Mouse (Mus musculus) cerebellum, adult 9-10 months (tissue): ENCODE data around the gene Prcd.
"Not testable (repeated sequence)": the region's sequence is repeated elsewhere in the genome, so short reads cannot be mapped to it uniquely, and the experiment has no call there.

Source experiments
- DNase-seq: peaks from one replicate; pipeline ENCODE4 v3.0.0; 2022

Prcd gene

GRCm38 (mm10) chr11:116653234-116653633 is at the start of gene Prcd:
Gene Prcd (plus strand): TSS chr11:116653534.
- DNase-seq = no peak

GRCm38 (mm10) chr11:116604097-116604496 is 49.2 kb upstream of the Prcd start:
- no peak for DNase-seq

- DNase-seq = no peak
These were observed 45.6 kb upstream of the Prcd start for GRCm38 (mm10) chr11:116607717-116608116.

GRCm38 (mm10) chr11:116609965-116610630 is 43.2 kb upstream of the Prcd start:
- DNase-seq = peak; percentile 96

- not testable (repeated sequence) for DNase-seq
These were observed 42.2 kb upstream of the Prcd start for GRCm38 (mm10) chr11:116611168-116611567.

- no peak for DNase-seq
These were observed 41.5 kb upstream of the Prcd start for GRCm38 (mm10) chr11:116611883-116612282.

GRCm38 (mm10) chr11:116612554-116612953 is 40.8 kb upstream of the Prcd start:
- DNase-seq = no peak

- no peak for DNase-seq
These were observed 40.1 kb upstream of the Prcd start for GRCm38 (mm10) chr11:116613234-116613633.

GRCm38 (mm10) chr11:116615735-116616437 is 37.4 kb upstream of the Prcd start:
- no peak for DNase-seq

- DNase-seq = no peak
These were observed 36.8 kb upstream of the Prcd start for GRCm38 (mm10) chr11:116616438-116617118.

- no peak for DNase-seq
These were observed 35.7 kb upstream of the Prcd start for GRCm38 (mm10) chr11:116617641-116618040.

GRCm38 (mm10) chr11:116618666-116619065 is 34.7 kb upstream of the Prcd start:
- no peak for DNase-seq

- DNase-seq = peak; percentile 73
These were observed 34.2 kb upstream of the Prcd start for GRCm38 (mm10) chr11:116619156-116619555.

GRCm38 (mm10) chr11:116619561-116619960 is 33.8 kb upstream of the Prcd start:
- DNase-seq = no peak

GRCm38 (mm10) chr11:116620073-116620472 is 33.3 kb upstream of the Prcd start:
- no peak for DNase-seq

- DNase-seq = no peak
These were observed 32.6 kb upstream of the Prcd start for GRCm38 (mm10) chr11:116620559-116621253.

GRCm38 (mm10) chr11:116621258-116621704 is 32.1 kb upstream of the Prcd start:
- DNase-seq = peak; percentile 86

- no peak for DNase-seq
These were observed 29.8 kb upstream of the Prcd start for GRCm38 (mm10) chr11:116623281-116624124.

GRCm38 (mm10) chr11:116624131-116624832 is 29.1 kb upstream of the Prcd start:
- DNase-seq = no peak

GRCm38 (mm10) chr11:116625081-116626000 is 28.0 kb upstream of the Prcd start:
- DNase-seq = no peak
